Mouse (Mus musculus) heart, embryonic 11.5 days (tissue): ENCODE measurements around the gene Capn10. TPM values are rescaled to one million over a fixed set of nuclear protein-coding genes. Genes with fewer than 3 reads are reported as not detected.
"Not testable (repeated sequence)": the region's sequence is repeated elsewhere in the genome, so short reads cannot be mapped to it uniquely, and the experiment has no call there.

Experiments used
- ATAC-seq: fragments of 200-750 bp; cut with Nextera tagmentation; replicated peaks from 2 replicates; pipeline ENCODE4 v1.8.0; 2017; ENCODE audit warnings: moderate library complexity; ENCODE audit not compliant: insufficient number of reproducible peaks, low FRiP score, low TSS enrichment
- H3K27ac ChIP-seq: fragments of 300-500 bp; sonication (generic); 2 replicates; pipeline ENCODE4 v1.5.1; 2014; ENCODE audit warnings: mild to moderate bottlenecking, low read depth, low read length
- H3K27me3 ChIP-seq: fragments of 300-500 bp; sonication (generic); 2 replicates; pipeline ENCODE4 v1.6.1; 2014; ENCODE audit warnings: mild to moderate bottlenecking, low read length, mixed read lengths; ENCODE audit not compliant: control insufficient read depth, insufficient read depth
- H3K36me3 ChIP-seq: fragments of 300-500 bp; sonication (generic); 2 replicates; pipeline ENCODE4 v1.6.1; 2014; ENCODE audit warnings: mild to moderate bottlenecking, low read length, moderate library complexity, mixed read lengths; ENCODE audit not compliant: control insufficient read depth, insufficient read depth
- H3K4me1 ChIP-seq: fragments of 300-500 bp; sonication (generic); 2 replicates; pipeline ENCODE4 v1.6.1; 2014; ENCODE audit warnings: low read length; ENCODE audit not compliant: control insufficient read depth, insufficient read depth
- H3K4me2 ChIP-seq: fragments of 300-500 bp; sonication (generic); 2 replicates; pipeline ENCODE4 v1.6.1; 2014; ENCODE audit warnings: mild to moderate bottlenecking, moderate library complexity
- H3K4me3 ChIP-seq: fragments of 300-500 bp; sonication (generic); 2 replicates; pipeline ENCODE4 v1.5.1; 2014; ENCODE audit warnings: low read depth, low read length
- H3K9ac ChIP-seq: fragments of 300-500 bp; sonication (generic); 2 replicates; pipeline ENCODE4 v1.6.1; 2014; ENCODE audit warnings: mild to moderate bottlenecking, low read depth, low read length, moderate library complexity
- H3K9me3 ChIP-seq: fragments of 300-500 bp; sonication (generic); replicated peaks from 2 replicates; pipeline ENCODE4 v1.6.1; 2016; ENCODE audit warnings: low read length; ENCODE audit not compliant: control insufficient read depth
- WGBS: fragments of 180-500 bp; shearing (Covaris S2); extraction: QIAGEN DNeasy Blood & Tissue Kit; methylation state at CpG from one replicate; pipeline ENCODE4 v1.1.7; 2014; ENCODE audit not compliant: insufficient replicate concordance; 5-methylcytosine and 5-hydroxymethylcytosine counted together
- polyA plus RNA-seq: library from polyadenylated mRNA; unstranded; fragments of >200 nt; fragmentation: Nextera tagmentation; extraction: Ambion mirVana; gene quantifications from 2 replicates; pipeline ENCODE4 v1.2.1, GENCODE M21; 2014

The Capn10 gene
- polyA plus RNA-seq, 1 experiment from 2014 or later = 11.8 TPM

DNA sequence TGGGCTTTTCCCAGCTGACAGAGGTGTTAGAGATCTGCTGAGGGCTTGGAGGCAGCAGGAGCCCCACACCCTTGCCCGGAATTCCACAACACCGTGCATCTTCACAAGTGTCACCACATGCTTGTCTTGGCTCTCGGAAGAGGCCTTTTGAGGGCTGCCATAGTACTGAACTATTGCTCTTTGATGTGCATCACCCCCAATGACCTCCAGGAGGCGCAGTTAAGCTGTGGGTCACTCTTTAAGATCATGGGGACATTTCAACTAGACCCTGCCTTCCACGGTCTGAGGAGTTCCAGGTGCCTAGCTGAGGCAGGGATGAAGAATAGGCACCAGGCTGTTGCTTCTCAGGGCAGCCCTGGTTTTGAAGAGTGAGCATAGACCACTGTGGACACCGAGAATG is 15.2 kb downstream of the Capn10 start:
- no peaks in the 10 kb centered on the region for H3K27me3 ChIP-seq
- H3K4me1 ChIP-seq = no peaks in the 10 kb centered on the region
- H3K4me3 ChIP-seq = no peak overlapping the region
- peaks cover 12% of the 10 kb centered on the region; the same call in 1 of the 2 replicates for H3K36me3 ChIP-seq
- 59% methylated on average over 6 of the region's 6 CpGs for WGBS
- no peak overlapping the region for H3K27ac ChIP-seq
- no peak for ATAC-seq
- no peak overlapping the region for H3K4me2 ChIP-seq
- no peak overlapping the region for H3K9ac ChIP-seq
- no peaks in the 10 kb centered on the region for H3K9me3 ChIP-seq

DNA sequence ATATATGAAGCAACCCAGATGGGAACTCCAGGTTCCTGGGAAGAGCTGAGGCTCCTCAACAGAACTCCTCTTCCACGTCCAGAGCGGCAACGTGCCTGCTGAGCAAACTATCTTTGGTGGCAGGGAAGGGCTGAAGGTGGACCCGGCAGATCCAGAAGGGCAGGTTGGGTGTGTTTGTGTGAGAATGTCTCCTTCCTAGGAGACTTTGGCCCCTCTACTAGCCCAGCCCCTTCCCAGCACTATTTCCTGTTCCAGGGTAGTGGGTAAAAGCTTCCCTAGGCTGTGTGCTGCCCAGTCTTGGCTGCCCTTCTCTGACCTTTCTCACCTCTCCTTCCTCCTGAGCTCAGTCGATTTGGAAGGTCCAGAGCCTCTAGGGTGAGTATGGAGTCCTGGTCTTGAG is 16.4 kb downstream of the Capn10 start, which contains the start of gene Gpr35:
Gene Gpr35 (plus strand): TSS at position 259 of the 400 bp plus-strand sequence.
- H3K4me1 ChIP-seq = no peaks in the 10 kb centered on the region
- no peak within 1 kb of the TSS for H3K4me3 ChIP-seq
- no peak for ATAC-seq
- 58% methylated on average over 5 of the region's 5 CpGs for WGBS
- no peak within 1 kb of the TSS for H3K4me2 ChIP-seq
- H3K9me3 ChIP-seq = no peaks in the 10 kb centered on the region
- peaks cover 6% of the 10 kb centered on the region; the same call in 1 of the 2 replicates for H3K36me3 ChIP-seq
- H3K9ac ChIP-seq = no peak within 1 kb of the TSS
- no peak within 1 kb of the TSS for H3K27ac ChIP-seq
- no peaks in the 10 kb centered on the region for H3K27me3 ChIP-seq

DNA sequence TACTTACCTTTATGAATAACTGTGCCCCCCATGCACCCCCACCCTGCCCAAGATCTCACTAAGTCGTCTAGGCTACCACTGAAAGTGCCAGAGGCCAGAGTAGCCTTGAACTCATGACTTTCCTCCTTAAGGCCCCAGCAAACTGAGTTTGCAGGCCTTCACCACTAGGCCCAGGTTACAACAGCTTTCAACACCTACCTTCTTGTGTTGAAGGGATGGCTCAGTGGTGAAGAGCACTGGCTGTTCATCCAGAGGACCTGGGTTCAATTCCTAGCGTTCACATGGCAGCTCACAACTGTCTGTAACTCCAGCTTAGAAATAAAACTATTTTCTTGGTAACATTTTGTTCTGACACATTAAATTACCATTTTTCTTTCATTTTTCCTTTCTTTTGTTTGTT is 19.5 kb downstream of the Capn10 start:
- ATAC-seq = no peak
- H3K4me1 ChIP-seq = no peaks in the 10 kb centered on the region
- no peaks in the 10 kb centered on the region for H3K9me3 ChIP-seq
- no peak overlapping the region for H3K9ac ChIP-seq
- H3K36me3 ChIP-seq = no peaks in the 10 kb centered on the region
- 69% methylated on average over 2 of the region's 2 CpGs for WGBS
- H3K27me3 ChIP-seq = no peaks in the 10 kb centered on the region
- no peak overlapping the region for H3K27ac ChIP-seq
- no peak overlapping the region for H3K4me3 ChIP-seq
- H3K4me2 ChIP-seq = no peak overlapping the region

DNA sequence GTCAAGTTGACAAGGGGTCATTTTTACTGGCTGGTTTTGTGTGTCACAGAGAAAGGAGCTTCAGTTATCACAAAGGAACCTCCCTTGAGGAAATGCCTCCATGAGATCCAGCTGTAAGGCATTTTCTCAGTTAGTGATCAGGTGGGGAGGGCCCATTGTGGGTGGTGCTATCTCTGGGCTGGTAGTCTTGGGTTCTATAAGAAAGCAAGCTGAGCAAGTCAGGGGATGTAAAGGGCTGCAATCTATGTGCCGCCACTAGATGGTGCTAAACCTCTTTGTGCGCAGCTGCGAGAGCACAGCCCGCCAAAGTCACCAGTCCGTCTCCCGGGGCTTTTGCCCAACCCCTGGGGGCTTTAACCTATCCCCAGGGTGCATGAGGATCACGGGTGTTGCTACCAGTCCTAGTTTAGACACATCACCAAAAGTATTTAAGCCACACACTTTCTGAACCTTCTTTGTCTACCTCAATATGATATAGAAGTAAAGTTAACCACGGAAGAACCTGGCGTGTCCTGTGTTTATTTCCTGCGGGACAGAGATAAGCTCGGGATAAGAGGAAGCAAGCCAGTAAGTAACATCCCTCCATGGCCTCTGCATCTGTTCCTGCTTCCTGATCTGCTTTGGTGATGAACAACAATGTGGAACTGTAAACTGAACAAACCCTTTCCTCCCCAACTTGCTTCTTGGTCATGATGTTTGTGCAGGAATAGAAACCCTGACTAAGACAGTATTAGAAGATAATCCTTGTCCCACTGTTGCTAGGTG is 22.6 kb downstream of the Capn10 start:
- Histone ChIP-seq H3K4me2 (peak overlapping the region; percentile 53), H3K4me3 (0 out of 2 replicates have a peak overlapping the region, but pooled peaks have one; percentile 14)
- not testable (repeated sequence) for H3K9ac ChIP-seq, ATAC-seq, H3K27ac ChIP-seq, H3K4me1 ChIP-seq, H3K36me3 ChIP-seq, H3K9me3 ChIP-seq, H3K27me3 ChIP-seq
- WGBS = 5% methylated on average over 11 of the region's 11 CpGs

DNA sequence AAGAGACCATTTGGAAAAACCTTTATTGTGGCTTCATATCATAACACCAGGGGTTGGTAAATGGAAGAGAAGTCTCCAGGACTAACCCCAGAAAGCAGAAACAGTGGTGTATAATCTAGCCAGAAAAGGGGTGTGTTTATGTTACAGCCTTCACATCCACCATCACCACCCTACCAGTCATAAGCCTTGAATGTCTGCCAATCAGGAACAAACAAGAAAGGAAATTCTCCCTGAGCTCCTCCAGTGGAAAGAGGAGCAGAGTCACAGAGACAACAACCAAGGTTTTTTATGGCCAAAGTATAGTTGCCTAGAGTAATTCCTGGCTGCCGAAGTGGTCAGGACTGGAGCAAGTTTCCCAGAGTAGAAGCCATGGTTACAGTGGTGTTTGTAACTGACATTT is 24.8 kb downstream of the Capn10 start:
- Histone ChIP-seq H3K36me3 (no peaks in the 10 kb centered on the region), H3K4me3 (no peak overlapping the region), H3K9ac (no peak overlapping the region), H3K4me1 (no peaks in the 10 kb centered on the region), H3K27ac (no peak overlapping the region), H3K27me3 (no peaks in the 10 kb centered on the region), H3K9me3 (no peaks in the 10 kb centered on the region), H3K4me2 (no peak overlapping the region)
- ATAC-seq = no peak
- WGBS = 91% methylated on average over 1 of the region's 1 CpGs

DNA sequence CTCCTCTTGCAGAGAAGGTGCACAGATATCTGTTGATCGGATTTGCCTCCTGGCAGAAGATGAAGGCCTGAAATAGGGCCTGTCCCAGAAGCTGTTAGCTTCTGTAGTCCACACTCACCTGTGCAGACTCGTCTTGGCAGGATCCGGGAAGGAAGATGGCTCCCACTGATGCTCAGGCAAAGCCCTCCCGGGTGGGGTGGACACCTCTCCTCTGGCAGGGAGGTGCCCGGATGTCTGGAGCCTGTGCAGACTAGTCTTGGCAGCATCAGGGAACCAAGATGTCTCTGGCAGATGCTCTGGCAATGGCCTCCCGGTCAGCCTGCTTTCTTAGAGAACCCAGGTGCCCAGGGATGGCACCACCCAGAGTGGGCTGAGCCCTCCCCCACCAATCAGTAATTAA is 36.6 kb downstream of the Capn10 start:
- ATAC-seq, H3K9me3 ChIP-seq, H3K4me2 ChIP-seq, H3K36me3 ChIP-seq, H3K9ac ChIP-seq, H3K27me3 ChIP-seq, H3K4me3 ChIP-seq, H3K27ac ChIP-seq: not testable (repeated sequence)
- H3K4me1 ChIP-seq = peaks cover 15% of the 10 kb centered on the region
- 83% methylated on average over 6 of the region's 6 CpGs for WGBS

DNA sequence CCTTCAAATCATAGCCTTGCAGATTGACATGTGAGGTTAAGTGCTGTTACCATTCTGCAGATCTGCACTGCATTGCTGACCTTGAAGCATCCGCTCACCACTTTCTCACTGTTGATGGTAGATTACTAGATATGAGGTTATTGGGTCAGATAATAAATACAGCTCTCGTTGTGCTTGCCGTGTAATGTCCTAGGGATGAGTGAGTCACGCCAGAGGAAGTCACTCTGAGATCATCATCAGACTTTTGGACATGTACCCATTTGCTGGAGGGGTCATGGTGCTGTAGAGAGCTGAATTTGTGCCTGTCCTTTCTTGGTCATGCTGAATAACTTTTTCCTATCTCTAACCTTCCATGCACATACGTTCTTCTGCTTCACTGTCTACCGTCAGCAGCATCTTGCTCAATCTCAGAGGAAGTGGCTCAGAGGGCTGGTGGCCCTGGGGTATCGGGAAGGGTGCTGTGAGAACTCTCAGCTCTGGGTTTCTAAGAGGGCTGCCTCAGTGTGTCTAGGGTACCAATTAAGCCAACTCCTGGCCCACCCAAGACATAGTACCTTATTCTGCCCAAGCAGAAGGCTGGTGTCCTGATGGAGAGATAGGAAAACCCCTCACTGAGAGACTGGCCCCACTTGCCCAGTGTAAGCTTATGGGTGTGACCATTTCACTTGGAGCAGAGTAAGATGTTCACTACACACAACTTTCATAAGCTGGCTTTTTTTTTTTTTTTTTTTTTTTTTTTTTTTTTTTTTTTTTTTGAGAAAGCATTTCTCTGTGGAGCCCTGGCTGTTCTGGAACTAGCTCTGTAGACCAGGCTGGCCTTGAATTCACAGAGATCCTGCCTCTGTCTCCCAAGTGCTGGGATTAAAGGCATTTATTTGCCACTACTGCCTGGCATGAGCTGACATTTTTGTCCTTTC is 38.0 kb downstream of the Capn10 start:
- Histone ChIP-seq H3K27ac (no peak overlapping the region), H3K4me2 (no peak overlapping the region), H3K27me3 (no peaks in the 10 kb centered on the region), H3K36me3 (no peaks in the 10 kb centered on the region), H3K4me1 (peaks cover 25% of the 10 kb centered on the region), H3K9me3 (no peaks in the 10 kb centered on the region), H3K4me3 (no peak overlapping the region), H3K9ac (no peak overlapping the region)
- ATAC-seq = no peak
- WGBS = 80% methylated on average over 7 of the region's 7 CpGs

DNA sequence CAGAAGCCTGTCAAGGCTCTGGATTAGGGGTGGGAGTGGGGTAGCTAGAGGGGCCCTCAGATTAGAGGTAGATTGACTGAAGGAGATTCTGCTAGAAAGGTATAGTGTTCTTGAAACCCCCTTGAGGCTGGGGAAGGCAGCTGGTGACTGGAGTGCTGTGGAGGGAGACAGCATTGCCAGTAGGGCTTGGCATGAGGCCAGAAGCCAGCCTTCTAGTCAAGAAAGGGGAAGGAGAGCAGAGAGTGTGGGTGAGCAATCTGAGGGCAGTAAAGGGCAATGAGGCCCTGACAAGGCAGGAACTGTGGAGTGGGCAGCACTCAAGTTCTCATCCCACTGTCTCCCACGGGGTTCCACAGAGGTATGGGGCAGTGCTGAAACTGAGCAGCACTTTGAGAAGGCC is 38.7 kb downstream of the Capn10 start:
- Histone ChIP-seq H3K4me2 (no peak overlapping the region), H3K4me1 (peaks cover 25% of the 10 kb centered on the region), H3K9me3 (no peaks in the 10 kb centered on the region), H3K36me3 (no peaks in the 10 kb centered on the region), H3K9ac (no peak overlapping the region), H3K27me3 (peaks cover 1% of the 10 kb centered on the region; the same call in 1 of the 2 replicates), H3K27ac (no peak overlapping the region), H3K4me3 (no peak overlapping the region)
- 20% methylated on average over 1 of the region's 1 CpGs for WGBS
- ATAC-seq = peak; percentile 35; the same call in 1 of the 2 replicates
